Mouse (Mus musculus): ENCODE data around the gene Arhgap24. TPM values are rescaled to one million over a fixed set of nuclear protein-coding genes. Genes with fewer than 3 reads are reported as not detected.

Gene Arhgap24
- polyA plus RNA-seq, 1 experiment = 4.2 TPM

- H3K36me3 ChIP-seq (ENCODE audit: control insufficient read depth, insufficient read depth, low read length) = no peaks in the 10 kb centered on the region
- H3K27ac ChIP-seq (ENCODE audit: insufficient read depth, low read length) = no peak overlapping the region
- no peak for DNase-seq (ENCODE audit: low read depth in 1 of 2, low spot score in 2 of 2)
- H3K27me3 ChIP-seq (ENCODE audit: control insufficient read depth, insufficient read depth, low read length) = no peaks in the 10 kb centered on the region
- H3K4me3 ChIP-seq (ENCODE audit: extremely low read depth, insufficient read depth, insufficient read length) = no peak overlapping the region
- H3K4me1 ChIP-seq (ENCODE audit: control insufficient read depth, insufficient read depth, insufficient read length) = no peaks in the 10 kb centered on the region
- no peak for TF ChIP-seq CTCF (IDR thresholded peaks at IDR 0.05; ENCODE audit: extremely low read depth, insufficient read depth, insufficient read length, insufficient replicate concordance)
- TF ChIP-seq POLR2A (IDR thresholded peaks at IDR 0.05; ENCODE audit: low read depth, low read length) = no peak
- WGBS = 69% methylated on average over 8 of the region's 8 CpGs
These were observed 238.3 kb downstream of the Arhgap24 start for GRCm38 (mm10) chr5:102719368-102719972.

DNA sequence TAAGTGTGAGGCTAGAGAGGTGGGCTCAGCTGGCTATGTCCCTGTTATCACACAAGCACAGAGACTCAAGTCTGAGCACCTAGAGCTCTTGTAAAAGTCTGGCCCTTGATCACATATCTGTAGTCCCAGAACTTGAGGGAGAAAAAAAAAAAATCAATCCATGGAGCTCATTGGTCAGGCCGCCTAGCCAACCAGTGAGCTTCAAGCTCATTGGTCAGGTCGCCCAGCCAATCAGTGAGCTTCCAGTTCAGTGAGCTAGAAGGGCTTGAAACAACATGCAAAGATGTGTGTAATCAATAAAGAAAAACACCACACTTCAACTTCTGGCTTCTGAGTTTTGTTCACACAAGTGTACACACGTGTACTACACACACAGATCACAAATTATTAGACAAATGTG lies 242.4 kb downstream of the Arhgap24 start:
- DNase-seq (ENCODE audit: low read depth in 1 of 2, low spot score in 2 of 2) = no peak
- Histone ChIP-seq H3K36me3 (ENCODE audit: control insufficient read depth, insufficient read depth, low read length) (no peaks in the 10 kb centered on the region), H3K27ac (ENCODE audit: insufficient read depth, low read length) (no peak overlapping the region), H3K27me3 (ENCODE audit: control insufficient read depth, insufficient read depth, low read length) (no peaks in the 10 kb centered on the region), H3K4me1 (ENCODE audit: control insufficient read depth, insufficient read depth, insufficient read length) (no peaks in the 10 kb centered on the region), H3K4me3 (ENCODE audit: extremely low read depth, insufficient read depth, insufficient read length) (no peak overlapping the region)
- TF ChIP-seq CTCF (IDR thresholded peaks at IDR 0.05; ENCODE audit: extremely low read depth, insufficient read depth, insufficient read length, insufficient replicate concordance) (no peak), POLR2A (IDR thresholded peaks at IDR 0.05; ENCODE audit: low read depth, low read length) (no peak)
- 89% methylated on average over 3 of the region's 3 CpGs for WGBS

DNA sequence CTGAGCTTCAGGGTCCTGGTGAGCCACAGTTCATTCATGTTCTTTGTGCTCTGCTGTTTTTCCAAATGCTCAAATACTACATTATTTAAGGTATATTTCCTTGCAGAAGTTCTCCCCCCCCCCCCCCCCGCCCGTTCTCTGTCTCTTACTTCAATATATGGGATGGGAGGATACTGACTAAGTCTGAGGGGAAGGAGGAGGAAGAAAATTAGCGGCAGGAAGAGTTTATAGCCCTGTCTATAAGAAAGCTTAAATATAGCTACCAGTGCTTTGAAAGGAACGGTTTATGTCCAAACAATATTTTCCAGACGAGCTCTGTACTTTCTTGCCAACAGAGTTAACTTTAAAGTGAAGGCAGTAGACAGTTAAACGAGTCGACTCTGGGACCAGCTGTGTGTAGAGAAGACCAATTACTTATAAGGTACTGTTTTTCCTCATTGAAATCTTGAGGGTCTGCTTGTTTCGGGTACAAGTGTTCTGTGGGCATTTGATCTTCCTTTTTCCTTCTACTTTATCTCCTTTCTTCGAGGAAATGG lies 243.7 kb downstream of the Arhgap24 start:
- Histone ChIP-seq H3K4me1 (ENCODE audit: control insufficient read depth, insufficient read depth, insufficient read length) (no peaks in the 10 kb centered on the region), H3K4me3 (ENCODE audit: extremely low read depth, insufficient read depth, insufficient read length) (no peak overlapping the region), H3K36me3 (ENCODE audit: control insufficient read depth, insufficient read depth, low read length) (no peaks in the 10 kb centered on the region), H3K27ac (ENCODE audit: insufficient read depth, low read length) (no peak overlapping the region), H3K27me3 (ENCODE audit: control insufficient read depth, insufficient read depth, low read length) (no peaks in the 10 kb centered on the region)
- TF ChIP-seq POLR2A (IDR thresholded peaks at IDR 0.05; ENCODE audit: low read depth, low read length) (no peak), CTCF (IDR thresholded peaks at IDR 0.05; ENCODE audit: extremely low read depth, insufficient read depth, insufficient read length, insufficient replicate concordance) (no peak)
- no peak for DNase-seq (ENCODE audit: low read depth in 1 of 2, low spot score in 2 of 2)
- WGBS = 19% methylated on average over 9 of the region's 9 CpGs

- DNase-seq (ENCODE audit: low read depth in 1 of 2, low spot score in 2 of 2) = no peak
- Histone ChIP-seq H3K27me3 (ENCODE audit: control insufficient read depth, insufficient read depth, low read length) (no peaks in the 10 kb centered on the region), H3K4me1 (ENCODE audit: control insufficient read depth, insufficient read depth, insufficient read length) (no peaks in the 10 kb centered on the region), H3K4me3 (ENCODE audit: extremely low read depth, insufficient read depth, insufficient read length) (0 out of 2 replicates have a peak overlapping the region, but pooled peaks have one; percentile 3), H3K27ac (ENCODE audit: insufficient read depth, low read length) (no peak overlapping the region), H3K36me3 (ENCODE audit: control insufficient read depth, insufficient read depth, low read length) (no peaks in the 10 kb centered on the region)
- TF ChIP-seq CTCF (IDR thresholded peaks at IDR 0.05; ENCODE audit: extremely low read depth, insufficient read depth, insufficient read length, insufficient replicate concordance) (no peak), POLR2A (IDR thresholded peaks at IDR 0.05; ENCODE audit: low read depth, low read length) (no peak)
- WGBS = 67% methylated on average over 6 of the region's 6 CpGs
These were observed 244.2 kb downstream of the Arhgap24 start for GRCm38 (mm10) chr5:102725365-102725764.

GRCm38 (mm10) chr5:102726985-102727384 lies 245.8 kb downstream of the Arhgap24 start:
- Histone ChIP-seq H3K27me3 (ENCODE audit: control insufficient read depth, insufficient read depth, low read length) (no peaks in the 10 kb centered on the region), H3K4me1 (ENCODE audit: control insufficient read depth, insufficient read depth, insufficient read length) (no peaks in the 10 kb centered on the region), H3K4me3 (ENCODE audit: extremely low read depth, insufficient read depth, insufficient read length) (no peak overlapping the region), H3K36me3 (ENCODE audit: control insufficient read depth, insufficient read depth, low read length) (no peaks in the 10 kb centered on the region), H3K27ac (ENCODE audit: insufficient read depth, low read length) (no peak overlapping the region)
- TF ChIP-seq POLR2A (IDR thresholded peaks at IDR 0.05; ENCODE audit: low read depth, low read length) (no peak), CTCF (IDR thresholded peaks at IDR 0.05; ENCODE audit: extremely low read depth, insufficient read depth, insufficient read length, insufficient replicate concordance) (no peak)
- no peak for DNase-seq (ENCODE audit: low read depth in 1 of 2, low spot score in 2 of 2)
- WGBS = 80% methylated on average over 4 of the region's 4 CpGs

- DNase-seq (ENCODE audit: low read depth in 1 of 2, low spot score in 2 of 2) = no peak
- Histone ChIP-seq H3K4me1 (ENCODE audit: control insufficient read depth, insufficient read depth, insufficient read length) (no peaks in the 10 kb centered on the region), H3K4me3 (ENCODE audit: extremely low read depth, insufficient read depth, insufficient read length) (no peak overlapping the region), H3K27me3 (ENCODE audit: control insufficient read depth, insufficient read depth, low read length) (no peaks in the 10 kb centered on the region), H3K36me3 (ENCODE audit: control insufficient read depth, insufficient read depth, low read length) (no peaks in the 10 kb centered on the region), H3K27ac (ENCODE audit: insufficient read depth, low read length) (no peak overlapping the region)
- TF ChIP-seq POLR2A (IDR thresholded peaks at IDR 0.05; ENCODE audit: low read depth, low read length) (no peak), CTCF (IDR thresholded peaks at IDR 0.05; ENCODE audit: extremely low read depth, insufficient read depth, insufficient read length, insufficient replicate concordance) (no peak)
These were observed 247.3 kb downstream of the Arhgap24 start for GRCm38 (mm10) chr5:102728531-102728930.

DNA sequence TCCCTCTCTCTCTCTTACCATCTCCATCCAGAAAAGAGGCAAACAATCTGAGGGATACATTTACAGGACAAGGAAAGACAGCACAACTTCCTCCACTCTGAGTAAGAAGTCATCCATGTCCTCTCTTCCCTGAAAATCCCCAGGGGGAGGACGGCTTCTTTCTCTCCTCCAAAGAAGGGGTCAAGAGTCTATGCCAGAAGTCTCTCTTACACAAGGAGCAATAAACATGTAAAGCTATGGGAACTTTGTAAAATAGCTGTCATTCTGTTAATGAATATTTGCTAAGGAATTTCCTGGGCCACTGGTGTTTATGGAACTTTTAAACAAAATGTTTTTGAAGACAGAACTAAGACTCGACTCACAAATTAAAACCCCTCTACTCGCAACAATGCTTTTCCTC lies 248.3 kb downstream of the Arhgap24 start:
- TF ChIP-seq POLR2A (IDR thresholded peaks at IDR 0.05; ENCODE audit: low read depth, low read length) = no peak
- no peak for TF ChIP-seq CTCF (IDR thresholded peaks at IDR 0.05; ENCODE audit: extremely low read depth, insufficient read depth, insufficient read length, insufficient replicate concordance)
- Histone ChIP-seq H3K4me1 (ENCODE audit: control insufficient read depth, insufficient read depth, insufficient read length) (no peaks in the 10 kb centered on the region), H3K27ac (ENCODE audit: insufficient read depth, low read length) (no peak overlapping the region), H3K36me3 (ENCODE audit: control insufficient read depth, insufficient read depth, low read length) (no peaks in the 10 kb centered on the region), H3K4me3 (ENCODE audit: extremely low read depth, insufficient read depth, insufficient read length) (no peak overlapping the region), H3K27me3 (ENCODE audit: control insufficient read depth, insufficient read depth, low read length) (no peaks in the 10 kb centered on the region)
- no peak for DNase-seq (ENCODE audit: low read depth in 1 of 2, low spot score in 2 of 2)
- 67% methylated on average over 3 of the region's 3 CpGs for WGBS

Measured in spleen, adult 2 months (tissue).